8 mouse cellular contexts compared by ENCODE assay signal in the genomic region with DNA sequence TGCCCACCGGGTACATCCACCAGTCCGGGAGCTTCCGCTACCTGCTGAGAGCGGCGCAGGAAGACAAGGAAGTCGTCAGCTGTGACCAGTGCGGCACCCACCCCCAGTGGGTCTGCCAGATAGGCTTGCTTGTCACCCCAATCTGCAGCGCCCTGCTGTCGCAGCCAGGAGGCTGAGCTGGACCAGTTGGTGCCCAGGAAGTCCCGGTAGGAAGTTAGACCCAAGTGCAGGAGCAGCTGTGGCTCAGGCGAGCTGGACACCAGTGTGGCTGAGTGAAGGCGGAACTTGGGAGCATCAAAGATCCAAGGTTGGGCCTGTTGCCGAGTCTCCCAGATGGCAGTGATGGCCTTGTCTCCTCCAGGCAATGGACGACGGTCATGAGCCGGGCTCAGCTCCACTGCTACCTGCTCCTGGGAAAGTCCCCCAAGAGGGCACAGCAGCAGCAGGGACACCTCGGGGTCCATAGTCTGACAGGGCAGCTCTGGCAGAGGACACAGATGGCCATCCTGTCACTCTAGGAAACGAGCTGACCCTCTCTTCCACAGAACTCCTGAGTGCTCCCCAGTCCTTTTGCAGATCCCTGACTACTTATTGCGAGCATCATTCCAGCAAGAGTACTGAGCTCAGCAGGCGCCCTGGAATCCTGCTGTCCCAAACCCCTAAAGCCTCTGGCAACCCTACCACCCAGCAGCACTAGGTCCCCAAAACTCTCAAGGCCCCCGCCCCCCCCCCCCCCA. TPM values are rescaled to one million over a fixed set of nuclear protein-coding genes. Genes with fewer than 3 reads are reported as not detected.
DNase-seq lines count a peak whose midpoint lies in the region; ATAC-seq and TF ChIP-seq lines count a peak whose summit lies in the region.

No protein-coding gene starts in this region.

- no peaks in the 10 kb centered on the region for H3K9me3 ChIP-seq in forebrain, embryonic 11.5 days (ENCODE audit: control insufficient read depth, low read length)
- no peaks in the 10 kb centered on the region for H3K9me3 ChIP-seq in limb, embryonic 13.5 days
- H3K9me3 ChIP-seq in stomach, postnatal 0 days (ENCODE audit: control insufficient read depth, low read length): no peaks in the 10 kb centered on the region

- peak overlapping the region; percentile 49 for H3K4me3 ChIP-seq in forebrain, embryonic 11.5 days (ENCODE audit: low read depth, low read length)
- H3K4me3 ChIP-seq in limb, embryonic 13.5 days: peak overlapping the region; percentile 65
- H3K4me3 ChIP-seq in stomach, postnatal 0 days (ENCODE audit: low read depth, low read length): peak overlapping the region; percentile 61

- peak; percentile 41 for DNase-seq in kidney, adult 9 months
- no peak for DNase-seq in kidney, adult 11 months
- DNase-seq in MEL-GATA-1-ER (ENCODE audit: extremely low read depth, low read depth): peak; percentile 60
- no peak for DNase-seq in forebrain, embryonic 11.5 days (ENCODE audit: low spot score)
- peak; percentile 16 for DNase-seq in stomach, postnatal 0 days (ENCODE audit: low spot score)
- no peak for DNase-seq in urinary bladder, postnatal 25 days (ENCODE audit: low spot score)
- DNase-seq in spleen, adult 18-20 months: no peak

- peak overlapping the region; percentile 86 for H3K4me2 ChIP-seq in forebrain, embryonic 11.5 days (ENCODE audit: low read depth, low read length, severe bottlenecking)
- H3K4me2 ChIP-seq in limb, embryonic 13.5 days (replicated peaks): peak overlapping the region; percentile 88
- H3K4me2 ChIP-seq in stomach, postnatal 0 days (replicated peaks; ENCODE audit: low read depth): peak overlapping the region; percentile 93

- no peaks in the 10 kb centered on the region; the same call in 1 of the 2 replicates for H3K36me3 ChIP-seq in forebrain, embryonic 11.5 days (ENCODE audit: control insufficient read depth, insufficient read depth, low read length)
- H3K36me3 ChIP-seq in limb, embryonic 13.5 days: peaks cover 26% of the 10 kb centered on the region
- H3K36me3 ChIP-seq in stomach, postnatal 0 days (ENCODE audit: control insufficient read depth, insufficient read depth, low read length): 0 out of 2 replicates have a peak, but pooled peaks cover 4% of the 10 kb centered on the region

- TF ChIP-seq EP300 in stomach, postnatal 0 days (optimal IDR thresholded peaks at IDR 0.05): no peak

- no peaks in the 10 kb centered on the region for H3K27me3 ChIP-seq in forebrain, embryonic 11.5 days (ENCODE audit: control insufficient read depth, insufficient read depth, low read length)
- no peaks in the 10 kb centered on the region for H3K27me3 ChIP-seq in limb, embryonic 13.5 days
- H3K27me3 ChIP-seq in stomach, postnatal 0 days (ENCODE audit: control insufficient read depth, insufficient read depth, low read length): no peaks in the 10 kb centered on the region

- no peak for ATAC-seq in forebrain, embryonic 11.5 days (replicated peaks; ENCODE audit: low FRiP score)
- ATAC-seq in limb, embryonic 13.5 days (ENCODE audit: low FRiP score, low read depth): no peak
- ATAC-seq in stomach, postnatal 0 days (ENCODE audit: low FRiP score, low TSS enrichment): no peak

- no peak overlapping the region; the same call in 1 of the 2 replicates for H3K27ac ChIP-seq in forebrain, embryonic 11.5 days (ENCODE audit: low read depth, low read length)
- no peak overlapping the region; the same call in 1 of the 2 replicates for H3K27ac ChIP-seq in limb, embryonic 13.5 days
- peak overlapping the region; percentile 53 for H3K27ac ChIP-seq in stomach, postnatal 0 days (replicated peaks)

- peaks cover 18% of the 10 kb centered on the region for H3K4me1 ChIP-seq in forebrain, embryonic 11.5 days (replicated peaks; ENCODE audit: control insufficient read depth, insufficient read depth, low read length)
- peaks cover 42% of the 10 kb centered on the region for H3K4me1 ChIP-seq in limb, embryonic 13.5 days
- peaks cover 12% of the 10 kb centered on the region for H3K4me1 ChIP-seq in stomach, postnatal 0 days (replicated peaks; ENCODE audit: control insufficient read depth, insufficient read depth)

- H3K9ac ChIP-seq in forebrain, embryonic 11.5 days (ENCODE audit: low read length): peak overlapping the region; percentile 65
- H3K9ac ChIP-seq in limb, embryonic 13.5 days: peak overlapping the region; percentile 77
- peak overlapping the region; percentile 75 for H3K9ac ChIP-seq in stomach, postnatal 0 days (ENCODE audit: low read length)

- WGBS in forebrain, embryonic 11.5 days: 48% methylated on average over 21 of the region's 21 CpGs
- 47% methylated on average over 21 of the region's 21 CpGs for WGBS in limb, embryonic 13.5 days
- 47% methylated on average over 21 of the region's 21 CpGs for WGBS in stomach, postnatal 0 days

- peak; percentile 22 for TF ChIP-seq CTCF in stomach, postnatal 0 days (IDR thresholded peaks at IDR 0.05; ENCODE audit: low read depth)

RNA-seq across cellular contexts. Expression of a gene that starts 0.5 kb away (rescaled TPM):
- 13.5 and 14.6 TPM in 2 replicates for polyA plus RNA-seq in forebrain, embryonic 11.5 days (2014; fragmentation: Nextera tagmentation; extraction: Ambion mirVana)
- 24.0 and 25.8 TPM in 2 replicates for polyA plus RNA-seq in limb, embryonic 13.5 days (2015; fragmentation: Nextera tagmentation; extraction: Ambion mirVana)
- 21.1 and 21.2 TPM in 2 replicates for polyA plus RNA-seq in stomach, postnatal 0 days (2015; fragmentation: Nextera tagmentation; extraction: Ambion mirVana)

RNA-seq across cellular contexts. Expression of a gene that starts 0.5 kb away (rescaled TPM):
- 12.8 and 14.9 TPM in 2 replicates for polyA plus RNA-seq in forebrain, embryonic 11.5 days (2014; fragmentation: Nextera tagmentation; extraction: Ambion mirVana)
- 11.9 and 13.6 TPM in 2 replicates for polyA plus RNA-seq in limb, embryonic 13.5 days (2015; fragmentation: Nextera tagmentation; extraction: Ambion mirVana)
- 10.0 and 10.1 TPM in 2 replicates for polyA plus RNA-seq in stomach, postnatal 0 days (2015; fragmentation: Nextera tagmentation; extraction: Ambion mirVana)

RNA-seq across cellular contexts. Expression of a gene that starts 3.1 kb away (rescaled TPM):
- 14.5 and 18.8 TPM in 2 replicates for polyA plus RNA-seq in forebrain, embryonic 11.5 days (2014; fragmentation: Nextera tagmentation; extraction: Ambion mirVana)
- 22.2 and 25.9 TPM in 2 replicates for polyA plus RNA-seq in limb, embryonic 13.5 days (2015; fragmentation: Nextera tagmentation; extraction: Ambion mirVana)
- 33.0 and 37.2 TPM in 2 replicates for polyA plus RNA-seq in stomach, postnatal 0 days (2015; fragmentation: Nextera tagmentation; extraction: Ambion mirVana)

RNA-seq across cellular contexts. Expression of a gene that starts 8.0 kb away (rescaled TPM):
- polyA plus RNA-seq in forebrain, embryonic 11.5 days (2014; fragmentation: Nextera tagmentation; extraction: Ambion mirVana): 29.5 and 32.7 TPM in 2 replicates
- polyA plus RNA-seq in limb, embryonic 13.5 days (2015; fragmentation: Nextera tagmentation; extraction: Ambion mirVana): 53.6 and 59.6 TPM in 2 replicates
- polyA plus RNA-seq in stomach, postnatal 0 days (2015; fragmentation: Nextera tagmentation; extraction: Ambion mirVana): 26.2 and 28.0 TPM in 2 replicates

RNA-seq across cellular contexts. Expression of a gene that starts 15.1 kb away (rescaled TPM):
- 65.4 and 80.7 TPM in 2 replicates for polyA plus RNA-seq in forebrain, embryonic 11.5 days (2014; fragmentation: Nextera tagmentation; extraction: Ambion mirVana)
- 84.5 and 89.3 TPM in 2 replicates for polyA plus RNA-seq in limb, embryonic 13.5 days (2015; fragmentation: Nextera tagmentation; extraction: Ambion mirVana)
- polyA plus RNA-seq in stomach, postnatal 0 days (2015; fragmentation: Nextera tagmentation; extraction: Ambion mirVana): 130 and 134 TPM in 2 replicates

Comparison
In these comparisons a context has a peak if more than half of its experiments do, and no peak if none do; other contexts are left out.
1. DNase-seq: peak in kidney, adult 9 months (single experiment), MEL-GATA-1-ER (single experiment) and stomach, postnatal 0 days (single experiment); none in kidney, adult 11 months (single experiment), forebrain, embryonic 11.5 days (single experiment), urinary bladder, postnatal 25 days (single experiment) and spleen, adult 18-20 months (0 of 2).
2. Peak in every context shown above with its lines, with median percentiles within 50 percentile points of each other: H3K4me2 ChIP-seq, H3K4me3 ChIP-seq and H3K9ac ChIP-seq.